Mouse (Mus musculus): Measurements from ENCODE around the gene Nhp2.
A peak's percentile ranks its signal among the peaks of the same experiment; 100 is the strongest.

Nhp2 gene

GRCm38 (mm10) chr11:51635525-51636322 lies 16.2 kb downstream of the Nhp2 start, which contains the start of gene Rmnd5b:
TSS of gene Rmnd5b (minus strand) at chr11:51635896.
- H3K4me3 ChIP-seq (replicated peaks; ENCODE audit: low read length) = peak within 1 kb of the TSS; percentile 92
- H3K4me1 ChIP-seq (replicated peaks; ENCODE audit: low read depth, low read length) = peaks cover 87% of the 10 kb centered on the region
- no peaks in the 10 kb centered on the region for H3K9me3 ChIP-seq (ENCODE audit: low read length)
- H3K36me3 ChIP-seq (ENCODE audit: insufficient read depth, low read length) = peaks cover 53% of the 10 kb centered on the region
- no peak for TF ChIP-seq NANOG (IDR thresholded peaks at IDR 0.05; ENCODE audit: borderline replicate concordance, low read length)
- TF ChIP-seq POU5F1 (IDR thresholded peaks at IDR 0.05; ENCODE audit: borderline replicate concordance, low read length) = no peak
- no peak for TF ChIP-seq CTCF (conservative IDR thresholded peaks at IDR 0.05; ENCODE audit: low read length)
- H3K27me3 ChIP-seq (ENCODE audit: insufficient read depth, low read length) = no peaks in the 10 kb centered on the region

- H3K27me3 ChIP-seq (ENCODE audit: insufficient read depth, low read length) = no peaks in the 10 kb centered on the region
- peak overlapping the region; percentile 92 for H3K4me3 ChIP-seq (replicated peaks; ENCODE audit: low read length)
- peaks cover 87% of the 10 kb centered on the region for H3K4me1 ChIP-seq (replicated peaks; ENCODE audit: low read depth, low read length)
- TF ChIP-seq CTCF (conservative IDR thresholded peaks at IDR 0.05; ENCODE audit: low read length) (peak; percentile 80), NANOG (IDR thresholded peaks at IDR 0.05; ENCODE audit: borderline replicate concordance, low read length) (no peak)
- no peaks in the 10 kb centered on the region for H3K9me3 ChIP-seq (ENCODE audit: low read length)
- H3K36me3 ChIP-seq (ENCODE audit: insufficient read depth, low read length) = peaks cover 53% of the 10 kb centered on the region
Observed at GRCm38 (mm10) chr11:51636323-51636684, 16.8 kb downstream of the Nhp2 start.

GRCm38 (mm10) chr11:51637971-51638414 lies 18.5 kb downstream of the Nhp2 start:
- Histone ChIP-seq H3K4me1 (replicated peaks; ENCODE audit: low read depth, low read length) (peaks cover 87% of the 10 kb centered on the region), H3K9me3 (ENCODE audit: low read length) (no peaks in the 10 kb centered on the region), H3K4me3 (replicated peaks; ENCODE audit: low read length) (peak overlapping the region; percentile 13), H3K27me3 (ENCODE audit: insufficient read depth, low read length) (no peaks in the 10 kb centered on the region), H3K36me3 (ENCODE audit: insufficient read depth, low read length) (peaks cover 53% of the 10 kb centered on the region)
- TF ChIP-seq NANOG (IDR thresholded peaks at IDR 0.05; ENCODE audit: borderline replicate concordance, low read length) = no peak; the same call in 1 of the 2 replicates
- TF ChIP-seq CTCF (conservative IDR thresholded peaks at IDR 0.05; ENCODE audit: low read length) = no peak
- TF ChIP-seq POU5F1 (IDR thresholded peaks at IDR 0.05; ENCODE audit: borderline replicate concordance, low read length) = no peak

GRCm38 (mm10) chr11:51638497-51638896 lies 19.0 kb downstream of the Nhp2 start:
- peaks cover 87% of the 10 kb centered on the region for H3K4me1 ChIP-seq (replicated peaks; ENCODE audit: low read depth, low read length)
- H3K9me3 ChIP-seq (ENCODE audit: low read length) = no peaks in the 10 kb centered on the region
- TF ChIP-seq NANOG (IDR thresholded peaks at IDR 0.05; ENCODE audit: borderline replicate concordance, low read length) (no peak), CTCF (conservative IDR thresholded peaks at IDR 0.05; ENCODE audit: low read length) (no peak), POU5F1 (IDR thresholded peaks at IDR 0.05; ENCODE audit: borderline replicate concordance, low read length) (no peak)
- H3K4me3 ChIP-seq (replicated peaks; ENCODE audit: low read length) = peak overlapping the region; percentile 13; the same call in 1 of the 2 replicates
- peaks cover 53% of the 10 kb centered on the region for H3K36me3 ChIP-seq (ENCODE audit: insufficient read depth, low read length)
- H3K27me3 ChIP-seq (ENCODE audit: insufficient read depth, low read length) = no peaks in the 10 kb centered on the region

GRCm38 (mm10) chr11:51640748-51641147 lies 21.2 kb downstream of the Nhp2 start:
- Histone ChIP-seq H3K36me3 (ENCODE audit: insufficient read depth, low read length) (peaks cover 65% of the 10 kb centered on the region), H3K9me3 (ENCODE audit: low read length) (no peaks in the 10 kb centered on the region), H3K27me3 (ENCODE audit: insufficient read depth, low read length) (no peaks in the 10 kb centered on the region), H3K4me3 (replicated peaks; ENCODE audit: low read length) (peak overlapping the region; percentile 1), H3K4me1 (replicated peaks; ENCODE audit: low read depth, low read length) (peaks cover 92% of the 10 kb centered on the region)
- TF ChIP-seq NANOG (IDR thresholded peaks at IDR 0.05; ENCODE audit: borderline replicate concordance, low read length) (no peak), CTCF (conservative IDR thresholded peaks at IDR 0.05; ENCODE audit: low read length) (no peak), POU5F1 (IDR thresholded peaks at IDR 0.05; ENCODE audit: borderline replicate concordance, low read length) (no peak)

- Histone ChIP-seq H3K27me3 (ENCODE audit: insufficient read depth, low read length) (no peaks in the 10 kb centered on the region), H3K9me3 (ENCODE audit: low read length) (no peaks in the 10 kb centered on the region), H3K36me3 (ENCODE audit: insufficient read depth, low read length) (peaks cover 86% of the 10 kb centered on the region), H3K4me1 (replicated peaks; ENCODE audit: low read depth, low read length) (peaks cover 99% of the 10 kb centered on the region), H3K4me3 (replicated peaks; ENCODE audit: low read length) (peak overlapping the region; percentile 97)
- no peak for TF ChIP-seq NANOG (IDR thresholded peaks at IDR 0.05; ENCODE audit: borderline replicate concordance, low read length)
- no peak for TF ChIP-seq POU5F1 (IDR thresholded peaks at IDR 0.05; ENCODE audit: borderline replicate concordance, low read length)
- TF ChIP-seq CTCF (conservative IDR thresholded peaks at IDR 0.05; ENCODE audit: low read length) = no peak
Observed at GRCm38 (mm10) chr11:51643202-51643601, 23.7 kb downstream of the Nhp2 start.

GRCm38 (mm10) chr11:51643761-51644160 lies 24.2 kb downstream of the Nhp2 start:
- TF ChIP-seq POU5F1 (IDR thresholded peaks at IDR 0.05; ENCODE audit: borderline replicate concordance, low read length) (no peak), CTCF (conservative IDR thresholded peaks at IDR 0.05; ENCODE audit: low read length) (no peak), NANOG (IDR thresholded peaks at IDR 0.05; ENCODE audit: borderline replicate concordance, low read length) (no peak)
- Histone ChIP-seq H3K4me1 (replicated peaks; ENCODE audit: low read depth, low read length) (peaks cover 99% of the 10 kb centered on the region), H3K9me3 (ENCODE audit: low read length) (no peaks in the 10 kb centered on the region), H3K27me3 (ENCODE audit: insufficient read depth, low read length) (no peaks in the 10 kb centered on the region), H3K4me3 (replicated peaks; ENCODE audit: low read length) (peak overlapping the region; percentile 97), H3K36me3 (ENCODE audit: insufficient read depth, low read length) (peaks cover 91% of the 10 kb centered on the region)

- TF ChIP-seq NANOG (IDR thresholded peaks at IDR 0.05; ENCODE audit: borderline replicate concordance, low read length) (no peak), POU5F1 (IDR thresholded peaks at IDR 0.05; ENCODE audit: borderline replicate concordance, low read length) (no peak), CTCF (conservative IDR thresholded peaks at IDR 0.05; ENCODE audit: low read length) (no peak)
- Histone ChIP-seq H3K27me3 (ENCODE audit: insufficient read depth, low read length) (no peaks in the 10 kb centered on the region), H3K4me1 (replicated peaks; ENCODE audit: low read depth, low read length) (peaks cover 99% of the 10 kb centered on the region), H3K9me3 (ENCODE audit: low read length) (no peaks in the 10 kb centered on the region), H3K36me3 (ENCODE audit: insufficient read depth, low read length) (peaks cover 95% of the 10 kb centered on the region), H3K4me3 (replicated peaks; ENCODE audit: low read length) (peak overlapping the region; percentile 97)
Observed at GRCm38 (mm10) chr11:51644217-51644616, 24.7 kb downstream of the Nhp2 start.

Measured in E14TG2a.4 (cell line).